Mouse (Mus musculus) neural tube, postnatal 0 days (tissue): ENCODE results near the gene Mgll. TPM values are rescaled to one million over a fixed set of nuclear protein-coding genes. Genes with fewer than 3 reads are reported as not detected.

Source experiments
- polyA plus RNA-seq: library from polyadenylated mRNA; unstranded; fragments of >200 nt; fragmentation: Nextera tagmentation; extraction: Ambion mirVana; gene quantifications from 2 replicates; pipeline ENCODE4 v1.2.1, GENCODE M21; 2015

Mgll gene
- polyA plus RNA-seq, result 153 and 159 TPM in 2 replicates

GRCm38 (mm10) chr6:88724313-88725195 lies at the start of gene Mgll:
TSS of gene Mgll (plus strand) at chr6:88724412.

DNA sequence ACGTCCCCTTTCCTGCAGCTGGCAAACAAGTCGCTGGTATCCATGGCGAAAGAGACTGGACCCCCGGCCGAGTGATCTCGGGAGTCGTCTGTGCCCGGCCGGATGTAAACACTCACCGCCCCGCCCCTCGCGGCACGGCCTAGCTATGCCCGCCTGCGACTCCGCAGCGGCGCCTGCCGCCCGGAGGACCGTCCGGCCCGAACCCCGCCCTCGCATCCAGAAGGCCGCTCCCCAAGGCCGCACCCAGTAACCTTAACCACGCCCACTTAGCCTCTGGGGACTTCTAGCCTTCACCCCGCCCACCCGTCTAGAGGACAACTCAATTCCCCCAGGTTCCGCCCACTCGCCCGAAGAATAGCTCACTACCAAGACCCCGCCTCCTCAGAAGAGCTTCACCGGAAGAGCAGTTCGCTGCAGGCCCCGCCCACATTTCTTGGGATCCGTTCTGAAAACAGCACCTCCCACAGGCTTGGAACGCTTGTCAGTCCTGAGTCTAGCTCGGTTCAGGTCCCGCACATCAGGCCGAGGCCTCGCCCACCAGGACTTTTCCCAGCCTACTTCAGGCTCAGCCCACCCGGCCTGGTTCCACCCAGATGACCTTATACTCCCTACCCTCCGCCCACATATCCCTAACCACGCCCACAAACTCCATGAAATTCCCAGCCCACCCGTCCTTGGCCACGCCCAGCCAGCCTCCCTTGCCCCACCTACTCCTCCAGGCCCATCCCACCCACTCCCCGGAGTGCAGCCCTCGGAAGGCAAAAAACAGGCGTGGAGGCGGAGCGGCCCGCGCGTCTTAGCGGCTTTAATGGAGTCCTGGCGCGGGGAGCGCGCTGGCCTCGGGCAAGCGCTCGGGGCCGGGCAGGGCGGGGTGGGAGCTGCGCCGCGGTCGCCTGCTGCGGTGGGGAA lies 117.8 kb downstream of the Mgll start, which contains the start of gene Abtb1:
TSS of gene Abtb1 (minus strand) at position 204 of the 909 bp plus-strand sequence.

GRCm38 (mm10) chr6:88874868-88875508 lies 150.8 kb downstream of the Mgll start, which contains the start of gene Podxl2:
TSS of gene Podxl2 (minus strand) at chr6:88875044.

Other genes with a start within 250 kb of the Mgll start
- gene Sec61a1, start 205.5 kb upstream of the Mgll start, polyA plus RNA-seq, result 109 and 118 TPM in 2 replicates
- gene Kbtbd12, start 86.5 kb upstream of the Mgll start, polyA plus RNA-seq, result 0.41 and 0.82 TPM in 2 replicates
- gene Abtb1, start 117.6 kb downstream of the Mgll start, polyA plus RNA-seq, result 34.1 and 39.2 TPM in 2 replicates
- 626 and 680 TPM in 2 replicates for gene Podxl2, start 150.6 kb downstream of the Mgll start, polyA plus RNA-seq
- gene Mcm2, start 174.4 kb downstream of the Mgll start, polyA plus RNA-seq, result 11.0 and 11.9 TPM in 2 replicates
- 66.2 and 75.0 TPM in 2 replicates for gene Tpra1, start 177.8 kb downstream of the Mgll start, polyA plus RNA-seq